Mouse (Mus musculus) embryonic facial prominence, embryonic 15.5 days (tissue): Measurements from ENCODE around the gene Psrc1. TPM values are rescaled to one million over a fixed set of nuclear protein-coding genes. Genes with fewer than 3 reads are reported as not detected.

Experiments
- ATAC-seq: fragments of 200-750 bp; cut with Nextera tagmentation; 2 replicates; pipeline ENCODE4 v1.8.0; 2017; ENCODE audit warnings: low read depth, moderate TSS enrichment; ENCODE audit not compliant: insufficient number of reproducible peaks, low FRiP score, low TSS enrichment
- H3K27ac ChIP-seq: fragments of 300-500 bp; sonication (generic); replicated peaks from 2 replicates; pipeline ENCODE4 v1.5.1; 2015; ENCODE audit warnings: mild to moderate bottlenecking, inconsistent platforms
- H3K27me3 ChIP-seq: fragments of 300-500 bp; sonication (generic); 2 replicates; pipeline ENCODE4 v1.6.1; 2015; ENCODE audit warnings: inconsistent platforms
- H3K36me3 ChIP-seq: fragments of 300-500 bp; sonication (generic); 2 replicates; pipeline ENCODE4 v1.6.1; 2015; ENCODE audit warnings: mild to moderate bottlenecking, inconsistent platforms
- H3K4me1 ChIP-seq: fragments of 300-500 bp; sonication (generic); 2 replicates; pipeline ENCODE4 v1.6.1; 2015; ENCODE audit warnings: inconsistent platforms
- H3K4me2 ChIP-seq: fragments of 300-500 bp; sonication (generic); replicated peaks from 2 replicates; pipeline ENCODE4 v1.6.1; 2015; ENCODE audit warnings: mild to moderate bottlenecking, inconsistent platforms
- H3K4me3 ChIP-seq: fragments of 300-500 bp; sonication (generic); replicated peaks from 2 replicates; pipeline ENCODE4 v1.5.1; 2015; ENCODE audit warnings: mild to moderate bottlenecking, inconsistent platforms
- H3K9ac ChIP-seq: fragments of 300-500 bp; sonication (generic); 2 replicates; pipeline ENCODE4 v1.6.1; 2015; ENCODE audit warnings: inconsistent platforms
- H3K9me3 ChIP-seq: fragments of 300-500 bp; sonication (generic); replicated peaks from 2 replicates; pipeline ENCODE4 v1.6.1; 2016; ENCODE audit warnings: inconsistent platforms
- WGBS: fragments of 180-500 bp; shearing (Covaris S2); methylation state at CpG from one replicate; pipeline ENCODE4 v1.1.7; 2015; 5-methylcytosine and 5-hydroxymethylcytosine counted together
- polyA plus RNA-seq: library from polyadenylated mRNA; unstranded; fragments of >200 nt; fragmentation: Nextera tagmentation; extraction: Ambion mirVana; gene quantifications from 2 replicates; pipeline ENCODE4 v1.2.1, GENCODE M21; 2015

Gene Psrc1
- polyA plus RNA-seq, 1 experiment from 2014 or later: 41.7 TPM

- no peak overlapping the region for H3K4me2 ChIP-seq
- peaks cover 6% of the 10 kb centered on the region; the same call in 1 of the 2 replicates for H3K36me3 ChIP-seq
- H3K4me1 ChIP-seq: peaks cover 46% of the 10 kb centered on the region
- H3K27ac ChIP-seq: peak overlapping the region; percentile 44
- no peak overlapping the region for H3K9ac ChIP-seq
- ATAC-seq: no peak
- no peak overlapping the region for H3K4me3 ChIP-seq
- H3K9me3 ChIP-seq: no peaks in the 10 kb centered on the region
- H3K27me3 ChIP-seq: no peaks in the 10 kb centered on the region
- WGBS: 74% methylated on average over 10 of the region's 10 CpGs
Observed at GRCm38 (mm10) chr3:108386186-108386585, 2.5 kb downstream of the Psrc1 start.

DNA sequence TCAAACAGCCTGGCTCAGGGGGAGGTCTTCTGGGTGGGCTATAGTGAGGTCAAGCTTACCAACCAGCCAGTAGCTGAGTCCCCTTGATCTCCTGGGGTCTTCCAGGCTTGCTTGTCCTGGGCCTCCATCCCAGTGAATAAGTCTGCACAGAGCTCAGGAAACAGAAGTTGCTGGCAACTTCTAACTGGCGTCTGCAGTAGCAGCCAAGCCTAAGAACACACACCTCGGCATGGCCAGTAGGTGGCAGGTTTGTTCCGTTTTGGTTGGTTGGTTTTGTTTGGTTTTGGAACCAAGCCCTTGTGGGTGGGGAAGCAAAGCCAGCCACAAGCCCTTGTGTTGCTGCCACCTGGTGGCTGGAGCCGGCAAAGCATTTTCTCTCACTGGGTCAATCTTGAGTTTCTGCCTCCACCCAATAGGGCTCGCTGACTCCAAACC, 5.5 kb downstream of the Psrc1 start:
- Histone ChIP-seq H3K4me3 (no peak overlapping the region), H3K4me1 (peaks cover 32% of the 10 kb centered on the region), H3K36me3 (peaks cover 13% of the 10 kb centered on the region; the same call in 1 of the 2 replicates), H3K27me3 (no peaks in the 10 kb centered on the region), H3K9ac (no peak overlapping the region), H3K4me2 (peak overlapping the region; percentile 32), H3K27ac (peak overlapping the region; percentile 56), H3K9me3 (no peaks in the 10 kb centered on the region)
- peak; percentile 73 for ATAC-seq
- WGBS: under 1% methylated on average over 5 of the region's 5 CpGs

GRCm38 (mm10) chr3:108392299-108392698, 8.7 kb downstream of the Psrc1 start:
- Histone ChIP-seq H3K4me1 (peaks cover 18% of the 10 kb centered on the region), H3K9ac (no peak overlapping the region), H3K27ac (no peak overlapping the region; the same call in 1 of the 2 replicates), H3K4me2 (no peak overlapping the region), H3K36me3 (peaks cover 28% of the 10 kb centered on the region), H3K27me3 (no peaks in the 10 kb centered on the region), H3K4me3 (no peak overlapping the region), H3K9me3 (no peaks in the 10 kb centered on the region)
- no peak for ATAC-seq
- 17% methylated on average over 10 of the region's 10 CpGs for WGBS

- Histone ChIP-seq H3K9ac (no peak overlapping the region), H3K9me3 (no peaks in the 10 kb centered on the region), H3K27ac (no peak overlapping the region), H3K4me3 (no peak overlapping the region), H3K4me2 (no peak overlapping the region), H3K4me1 (peaks cover 18% of the 10 kb centered on the region), H3K27me3 (no peaks in the 10 kb centered on the region), H3K36me3 (peaks cover 31% of the 10 kb centered on the region)
- 56% methylated on average over 15 of the region's 15 CpGs for WGBS
- no peak for ATAC-seq
Observed at GRCm38 (mm10) chr3:108392793-108393192, 9.2 kb downstream of the Psrc1 start.

DNA sequence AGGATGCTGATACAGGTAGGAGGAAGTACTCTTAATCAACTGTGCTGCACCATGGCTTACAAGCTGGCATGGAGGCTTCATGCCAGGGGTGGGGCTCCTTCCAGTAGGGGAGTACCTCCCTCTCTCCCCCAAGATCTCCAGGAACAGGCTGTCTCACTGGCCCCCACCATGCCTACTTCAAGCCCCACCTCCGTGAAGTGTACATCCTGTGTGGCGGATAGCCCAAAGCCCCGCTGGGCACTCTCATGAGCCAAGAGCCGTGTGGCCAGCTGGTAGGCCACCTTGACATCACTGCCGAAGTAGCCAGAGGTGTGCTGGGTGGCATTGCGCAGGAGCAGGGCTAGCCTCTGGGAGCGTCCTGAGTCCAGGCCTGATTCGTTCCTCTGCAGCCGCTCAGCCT, 14.6 kb downstream of the Psrc1 start:
- Histone ChIP-seq H3K27me3 (no peaks in the 10 kb centered on the region), H3K27ac (no peak overlapping the region), H3K4me1 (peaks cover 18% of the 10 kb centered on the region), H3K4me3 (no peak overlapping the region), H3K4me2 (no peak overlapping the region), H3K9ac (no peak overlapping the region), H3K36me3 (peaks cover 57% of the 10 kb centered on the region), H3K9me3 (no peaks in the 10 kb centered on the region)
- 85% methylated on average over 9 of the region's 9 CpGs for WGBS
- ATAC-seq: no peak

DNA sequence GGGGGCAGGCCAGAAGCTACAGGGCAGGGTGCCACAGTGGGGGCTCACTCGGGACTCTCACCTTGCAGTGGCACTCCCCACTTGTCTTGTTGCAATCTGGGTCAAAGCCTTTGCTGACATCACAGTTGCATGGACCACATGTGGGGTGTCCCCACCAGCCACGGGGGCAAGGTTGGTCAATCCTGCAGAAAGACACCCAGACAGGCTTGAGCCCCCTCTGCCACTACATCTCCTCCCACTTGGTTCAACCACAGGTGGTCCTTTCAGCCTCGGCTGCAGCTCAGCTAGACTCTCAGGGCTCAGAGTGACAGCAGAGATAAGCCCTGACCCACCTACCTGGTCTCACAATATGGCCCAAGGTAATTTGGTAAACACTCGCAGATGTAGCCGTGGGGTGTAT, 16.8 kb downstream of the Psrc1 start:
- peaks cover 50% of the 10 kb centered on the region for H3K36me3 ChIP-seq
- 79% methylated on average over 5 of the region's 5 CpGs for WGBS
- no peaks in the 10 kb centered on the region for H3K9me3 ChIP-seq
- H3K9ac ChIP-seq: no peak overlapping the region
- peaks cover 18% of the 10 kb centered on the region for H3K4me1 ChIP-seq
- no peak for ATAC-seq
- H3K27me3 ChIP-seq: no peaks in the 10 kb centered on the region
- H3K4me3 ChIP-seq: no peak overlapping the region
- H3K27ac ChIP-seq: no peak overlapping the region
- no peak overlapping the region for H3K4me2 ChIP-seq

DNA sequence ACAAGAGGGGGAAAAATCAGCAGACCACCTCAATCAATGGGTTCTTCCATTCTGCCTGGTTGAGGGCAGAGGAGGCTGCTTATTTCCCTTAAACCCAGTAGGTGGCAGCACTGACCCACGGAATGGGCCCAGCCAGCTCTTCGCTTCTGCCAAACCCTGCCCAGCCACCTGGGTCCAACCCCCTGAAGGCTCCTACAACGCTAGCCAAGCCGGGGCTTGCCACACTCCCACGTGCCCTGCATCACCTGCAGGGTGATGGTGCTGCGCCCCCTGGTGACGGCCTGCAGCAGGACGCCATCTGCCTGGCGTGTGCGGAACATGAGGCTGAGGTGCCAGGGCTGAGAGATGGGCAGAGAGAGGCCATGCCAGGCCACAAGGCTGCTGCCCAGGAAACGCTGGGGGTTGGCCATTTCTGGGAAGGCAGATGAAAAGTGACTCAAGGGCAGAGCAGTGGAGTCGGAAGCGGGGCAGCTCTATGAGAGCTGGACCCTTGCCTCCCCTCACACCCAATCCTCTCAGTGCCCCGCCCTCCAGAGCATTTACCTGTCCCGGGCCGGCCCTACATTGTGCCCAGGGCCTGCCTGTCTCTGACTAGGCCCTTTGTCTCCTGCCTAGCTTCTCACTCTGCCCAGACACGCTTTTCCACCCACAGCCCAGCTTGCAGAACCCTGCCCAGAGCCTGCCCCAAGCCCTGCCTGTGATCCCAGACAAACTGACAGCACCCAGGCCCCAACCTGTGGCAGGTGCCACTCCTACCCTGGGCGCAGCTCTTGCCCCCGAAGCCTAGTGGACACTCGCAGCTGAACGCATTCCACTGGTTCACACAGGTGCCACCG, 18.3 kb downstream of the Psrc1 start:
- H3K36me3 ChIP-seq: peaks cover 39% of the 10 kb centered on the region
- peak overlapping the region; percentile 25 for H3K4me3 ChIP-seq
- peak overlapping the region; percentile 42 for H3K4me2 ChIP-seq
- peak overlapping the region; percentile 55 for H3K27ac ChIP-seq
- no peak overlapping the region for H3K9ac ChIP-seq
- 28% methylated on average over 22 of the region's 22 CpGs for WGBS
- ATAC-seq: peak; percentile 87
- H3K9me3 ChIP-seq: no peaks in the 10 kb centered on the region
- H3K27me3 ChIP-seq: no peaks in the 10 kb centered on the region
- H3K4me1 ChIP-seq: peaks cover 28% of the 10 kb centered on the region

DNA sequence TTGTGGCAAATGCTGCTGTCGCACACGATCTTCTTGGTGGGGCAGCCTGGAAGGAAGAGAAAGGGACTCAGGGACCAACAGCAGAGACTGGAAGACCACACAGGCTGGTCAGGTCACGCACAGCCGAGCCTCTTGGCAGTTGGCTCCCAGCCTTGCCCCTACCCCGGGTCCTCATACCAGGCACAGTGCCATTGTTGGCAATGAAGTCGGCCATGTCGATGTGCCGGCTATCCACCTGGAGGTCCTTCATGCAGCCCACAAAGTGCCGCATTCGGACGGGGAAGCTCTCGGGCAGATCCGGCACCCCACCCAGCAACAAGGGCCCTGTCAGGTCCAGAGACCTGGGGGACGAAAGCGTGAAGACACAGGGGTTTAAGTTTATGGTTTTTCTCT, 18.9 kb downstream of the Psrc1 start:
- no peak overlapping the region for H3K9ac ChIP-seq
- peak overlapping the region; percentile 55 for H3K27ac ChIP-seq
- H3K36me3 ChIP-seq: peaks cover 36% of the 10 kb centered on the region; the same call in 1 of the 2 replicates
- WGBS: 77% methylated on average over 15 of the region's 15 CpGs
- H3K4me1 ChIP-seq: peaks cover 28% of the 10 kb centered on the region
- H3K4me2 ChIP-seq: no peak overlapping the region
- H3K9me3 ChIP-seq: no peaks in the 10 kb centered on the region
- H3K27me3 ChIP-seq: no peaks in the 10 kb centered on the region
- ATAC-seq: no peak
- no peak overlapping the region for H3K4me3 ChIP-seq

DNA sequence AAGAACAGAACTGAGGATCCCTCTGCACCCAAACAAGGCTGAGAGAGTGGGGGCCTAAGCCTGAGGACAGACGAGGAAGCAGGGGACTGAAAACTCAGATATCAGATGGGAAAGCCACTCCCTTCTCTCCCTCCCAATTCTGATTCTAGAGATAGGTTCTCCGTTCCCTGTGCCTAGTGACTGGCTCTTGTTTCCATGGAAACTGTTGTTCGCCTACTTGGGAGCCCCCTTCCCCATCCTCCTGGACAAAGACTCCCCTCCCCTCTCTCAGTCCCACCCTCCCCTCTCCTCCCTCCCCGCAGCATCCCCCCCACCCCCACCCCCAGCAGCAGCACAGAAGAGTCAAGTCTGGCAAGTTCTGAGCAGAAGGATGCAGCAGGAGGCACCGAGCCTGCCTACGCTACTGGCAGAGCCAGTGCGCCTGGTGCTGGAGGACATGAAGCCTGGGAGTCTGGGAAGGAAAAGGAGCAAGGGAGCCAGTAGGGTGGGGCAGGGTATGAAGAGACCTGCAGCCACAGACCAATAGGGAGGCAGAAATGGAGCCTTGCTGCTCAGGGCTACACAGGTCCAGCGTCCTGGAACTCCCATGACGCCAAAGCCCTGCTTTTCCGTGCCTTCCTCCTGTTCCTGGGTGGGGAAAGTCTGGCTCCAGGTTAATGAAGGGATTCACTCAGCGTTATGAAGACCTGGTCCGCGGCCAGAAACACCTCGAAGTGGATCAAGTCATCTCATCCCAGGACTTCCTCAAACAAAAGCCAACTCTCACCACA, 22.1 kb downstream of the Psrc1 start:
- Histone ChIP-seq H3K36me3 (0 out of 2 replicates have a peak, but pooled peaks cover 8% of the 10 kb centered on the region), H3K4me1 (peaks cover 38% of the 10 kb centered on the region), H3K9me3 (no peaks in the 10 kb centered on the region), H3K9ac (no peak overlapping the region), H3K4me3 (no peak overlapping the region), H3K4me2 (no peak overlapping the region), H3K27me3 (no peaks in the 10 kb centered on the region), H3K27ac (peak overlapping the region; percentile 6; the same call in 1 of the 2 replicates)
- no peak for ATAC-seq
- WGBS: 38% methylated on average over 14 of the region's 14 CpGs

DNA sequence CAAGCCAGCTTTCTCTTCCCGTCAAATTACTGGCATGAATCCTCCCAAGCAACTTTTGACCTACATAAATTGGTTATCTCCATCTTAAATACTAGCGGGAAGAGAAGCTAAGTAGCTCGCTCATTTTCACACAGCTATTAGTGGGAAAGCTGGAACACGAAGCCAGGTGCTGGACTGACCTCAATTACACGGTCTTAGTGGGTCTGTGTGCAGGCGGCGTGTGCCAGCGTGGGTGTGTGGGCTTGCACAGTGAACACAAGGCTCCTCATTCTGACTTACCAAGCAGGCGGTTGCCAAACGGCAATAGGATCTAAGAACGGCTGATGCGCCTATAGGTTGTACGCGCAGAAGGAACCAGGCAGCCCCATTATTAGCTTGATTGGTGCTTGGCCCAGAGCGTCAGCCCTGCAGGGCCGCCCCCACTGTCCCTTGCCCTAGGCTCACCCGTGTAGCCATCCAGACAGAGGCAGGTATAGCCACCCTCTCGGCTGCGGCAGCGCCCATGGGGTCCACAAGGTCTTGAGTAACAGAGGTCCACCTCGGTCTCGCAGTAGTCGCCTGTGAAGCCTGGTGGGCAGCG, 22.8 kb downstream of the Psrc1 start:
- H3K4me2 ChIP-seq: no peak overlapping the region
- no peak for ATAC-seq
- 0 out of 2 replicates have a peak, but pooled peaks cover 8% of the 10 kb centered on the region for H3K36me3 ChIP-seq
- WGBS: 78% methylated on average over 24 of the region's 24 CpGs
- no peaks in the 10 kb centered on the region for H3K27me3 ChIP-seq
- no peak overlapping the region for H3K4me3 ChIP-seq
- no peak overlapping the region for H3K9ac ChIP-seq
- no peaks in the 10 kb centered on the region for H3K9me3 ChIP-seq
- H3K4me1 ChIP-seq: peaks cover 41% of the 10 kb centered on the region
- no peak overlapping the region for H3K27ac ChIP-seq

GRCm38 (mm10) chr3:108408517-108409008, 24.9 kb downstream of the Psrc1 start:
- no peak overlapping the region for H3K9ac ChIP-seq
- peaks cover 34% of the 10 kb centered on the region for H3K4me1 ChIP-seq
- peaks cover 19% of the 10 kb centered on the region for H3K36me3 ChIP-seq
- H3K4me2 ChIP-seq: no peak overlapping the region
- H3K27ac ChIP-seq: no peak overlapping the region
- 0 out of 2 replicates have a peak, but pooled peaks cover 7% of the 10 kb centered on the region for H3K9me3 ChIP-seq
- no peak for ATAC-seq
- 83% methylated on average over 8 of the region's 8 CpGs for WGBS
- H3K4me3 ChIP-seq: no peak overlapping the region
- no peaks in the 10 kb centered on the region for H3K27me3 ChIP-seq
